Mouse (Mus musculus): ENCODE results near the gene Rpp21. TPM values are rescaled to one million over a fixed set of nuclear protein-coding genes. Genes with fewer than 3 reads are reported as not detected.

The Rpp21 gene
- 53.8 and 59.7 TPM in 2 replicates for total RNA-seq (2012; rRNA removed)
- total RNA-seq (2014; rRNA removed) = 22.5 and 25.4 TPM in 2 replicates
- polyA plus RNA-seq (2012; ENCODE audit: insufficient read length, low read depth) = 44.2 and 50.5 TPM in 2 replicates

DNA sequence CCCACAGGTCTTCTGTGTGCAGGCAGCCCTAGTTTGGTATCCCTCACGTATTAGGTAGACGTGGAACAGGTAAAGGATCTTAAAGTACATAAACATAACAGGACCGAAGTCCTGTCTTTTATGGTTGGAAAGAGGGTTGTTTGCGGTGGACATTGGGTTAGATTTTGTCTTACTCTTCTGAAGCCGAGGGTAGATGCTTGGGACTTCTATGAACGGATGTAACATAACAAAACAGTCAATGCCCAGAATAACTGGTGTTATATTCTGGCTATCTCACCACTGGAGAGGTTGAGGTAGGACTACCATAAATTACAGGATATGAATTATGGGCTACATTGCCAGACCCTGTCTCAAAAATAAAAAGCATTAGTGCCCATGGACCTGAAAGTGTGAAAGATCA, at the start of gene Rpp21:
Gene Rpp21, minus strand, starts transcription at position 101 of the 400 bp plus-strand sequence.
- in situ Hi-C loops (cut with MboI; ENCODE audit: low pct_ligation_motif_present, low pct_unique_long_range_greater_than_20kb, low sequenced_read_pairs) = no loop called here
- Histone ChIP-seq H3K9me3 (replicated peaks; ENCODE audit: low read length) (no peaks in the 10 kb centered on the region), H3K27me3 (replicated peaks) (no peaks in the 10 kb centered on the region), H3K4me2 (ENCODE audit: insufficient read depth, low read depth, poor library complexity, severe bottlenecking) (peak within 1 kb of the TSS; percentile 83), H3K36me3 (replicated peaks in 1 of 2; ENCODE audit: control insufficient read depth in 1 of 2, insufficient read depth in 1 of 2, low read length in 1 of 2) (peaks cover 35 to 68% of the 10 kb centered on the region in 2 experiments), H3K4me1 (ENCODE audit: control insufficient read depth in 1 of 2, insufficient read depth in 2 of 2) (peaks cover 6 to 30% of the 10 kb centered on the region in 2 experiments), H3K79me2 (replicated peaks; ENCODE audit: control insufficient read depth, extremely low read depth, insufficient read depth, poor library complexity, severe bottlenecking) (no peaks in the 10 kb centered on the region; the same call in 1 of the 2 replicates), H3K27ac (ENCODE audit: insufficient read depth, low read depth) (0 out of 2 replicates have a peak within 1 kb of the TSS, but pooled peaks have one; percentile 10), H3K9ac (ENCODE audit: insufficient read depth, low read depth) (peak within 1 kb of the TSS; percentile 65), H3K4me3 (replicated peaks in 1 of 3; ENCODE audit: low read depth in 2 of 3, low read length in 2 of 3, poor library complexity in 1 of 3) (peak within 1 kb of the TSS; percentile 49 to 86 (median 73))
- TF ChIP-seq KAT2A (IDR thresholded peaks at IDR 0.05; ENCODE audit: insufficient replicate concordance, low read length) (no peak), POLR2AphosphoS2 (IDR thresholded peaks at IDR 0.05; ENCODE audit: low read depth, low read length) (0 out of 2 replicates have a peak, but pooled peaks have one; percentile 14)
- dilution Hi-C loops (cut with MboI; ENCODE audit: extremely low pct_ligation_motif_present, extremely low pct_unique_long_range_greater_than_20kb, low sequenced_read_pairs) = no loop called here
- DNase-seq (ENCODE audit: extremely low read depth) = no peak

DNA sequence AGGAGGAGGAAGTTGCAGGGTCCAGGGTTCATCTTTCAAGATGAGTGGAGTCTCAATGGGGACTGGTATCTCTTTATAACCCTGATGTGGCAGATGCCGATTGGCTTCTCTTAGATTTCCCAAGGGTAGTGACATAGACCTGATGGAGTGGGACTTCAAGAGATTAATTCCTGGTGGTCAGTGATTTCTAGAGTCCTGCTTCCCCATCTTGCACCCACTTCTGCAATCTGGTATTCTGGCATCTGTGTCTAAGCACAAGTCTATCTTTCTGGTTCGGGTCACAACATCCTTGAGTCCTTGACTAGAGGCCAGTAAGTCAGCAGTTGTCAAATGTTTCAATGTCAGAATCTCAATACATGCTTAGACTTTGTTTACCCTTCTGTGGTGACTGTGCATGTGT, 28.5 kb upstream of the Rpp21 start, which contains the start of gene H2-M10.2:
Gene H2-M10.2, minus strand, starts transcription at position 101 of the 400 bp plus-strand sequence.
- no peaks in the 10 kb centered on the region for H3K4me1 ChIP-seq (ENCODE audit: control insufficient read depth in 1 of 2, insufficient read depth in 2 of 2)
- DNase-seq (ENCODE audit: extremely low read depth) = no peak
- no peaks in the 10 kb centered on the region for H3K79me2 ChIP-seq (replicated peaks; ENCODE audit: control insufficient read depth, extremely low read depth, insufficient read depth, poor library complexity, severe bottlenecking)
- peaks cover under 1 to 9% of the 10 kb centered on the region in 2 experiments for H3K36me3 ChIP-seq (replicated peaks in 1 of 2; ENCODE audit: control insufficient read depth in 1 of 2, insufficient read depth in 1 of 2, low read length in 1 of 2)
- dilution Hi-C loops (cut with MboI; ENCODE audit: extremely low pct_ligation_motif_present, extremely low pct_unique_long_range_greater_than_20kb, low sequenced_read_pairs) = no loop called here
- no peaks in the 10 kb centered on the region for H3K27me3 ChIP-seq (replicated peaks)
- H3K4me2 ChIP-seq (ENCODE audit: insufficient read depth, low read depth, poor library complexity, severe bottlenecking) = no peak within 1 kb of the TSS
- TF ChIP-seq TCF12 (IDR thresholded peaks at IDR 0.05; ENCODE audit: low read depth, low read length) = no peak
- no peak for TF ChIP-seq ZMIZ1 (IDR thresholded peaks at IDR 0.05; ENCODE audit: low read depth, low read length)
- no peak for TF ChIP-seq MAX (IDR thresholded peaks at IDR 0.05; ENCODE audit: low read length)
- no peak for TF ChIP-seq ZC3H11A (IDR thresholded peaks at IDR 0.05; ENCODE audit: low read depth, low read length)
- TF ChIP-seq ELF1 (IDR thresholded peaks at IDR 0.05; ENCODE audit: low read depth, low read length) = no peak
- TF ChIP-seq NRF1 (IDR thresholded peaks at IDR 0.05; ENCODE audit: low read depth, low read length) = no peak
- TF ChIP-seq GABPA (IDR thresholded peaks at IDR 0.05; ENCODE audit: insufficient replicate concordance, low read depth, low read length) = no peak
- no peak for TF ChIP-seq E2F4 (IDR thresholded peaks at IDR 0.05; ENCODE audit: insufficient replicate concordance, low read depth, low read length)
- TF ChIP-seq TBP (conservative IDR thresholded peaks at IDR 0.05; ENCODE audit: low read depth, low read length) = no peak
- H3K27ac ChIP-seq (ENCODE audit: insufficient read depth, low read depth) = no peak within 1 kb of the TSS
- H3K9ac ChIP-seq (ENCODE audit: insufficient read depth, low read depth) = no peak within 1 kb of the TSS
- H3K4me3 ChIP-seq (replicated peaks in 1 of 3; ENCODE audit: low read depth in 2 of 3, low read length in 2 of 3, poor library complexity in 1 of 3) = no peak within 1 kb of the TSS
- H3K9me3 ChIP-seq (replicated peaks; ENCODE audit: low read length) = no peaks in the 10 kb centered on the region
- in situ Hi-C loops (cut with MboI; ENCODE audit: low pct_ligation_motif_present, low pct_unique_long_range_greater_than_20kb, low sequenced_read_pairs) = no loop called here
